Mouse (Mus musculus) intestine, embryonic 16.5 days (tissue): ENCODE measurements around the gene Polr3e. TPM values are rescaled to one million over a fixed set of nuclear protein-coding genes. Genes with fewer than 3 reads are reported as not detected.
"Not testable (repeated sequence)": the region's sequence is repeated elsewhere in the genome, so short reads cannot be mapped to it uniquely, and the experiment has no call there.

Experiments used
- ATAC-seq: fragments of 200-750 bp; cut with Nextera tagmentation; 2 replicates; pipeline ENCODE4 v1.8.0; 2017; ENCODE audit warnings: moderate TSS enrichment, moderate library complexity
- H3K27ac ChIP-seq: fragments of 300-500 bp; sonication (generic); 2 replicates; pipeline ENCODE4 v1.5.1; 2014; ENCODE audit warnings: mild to moderate bottlenecking, low read length
- H3K27me3 ChIP-seq: fragments of 300-500 bp; sonication (generic); replicated peaks from 2 replicates; pipeline ENCODE4 v1.6.1; 2014; ENCODE audit warnings: low read length, control low read depth, mixed read lengths; ENCODE audit not compliant: control insufficient read depth, insufficient read depth
- H3K36me3 ChIP-seq: fragments of 300-500 bp; sonication (generic); 2 replicates; pipeline ENCODE4 v1.6.1; 2014; ENCODE audit warnings: low read length, control low read depth; ENCODE audit not compliant: control insufficient read depth, insufficient read depth
- H3K4me1 ChIP-seq: fragments of 300-500 bp; sonication (generic); 2 replicates; pipeline ENCODE4 v1.6.1; 2014; ENCODE audit warnings: low read length, control low read depth, mixed read lengths; ENCODE audit not compliant: control insufficient read depth, insufficient read depth
- H3K4me2 ChIP-seq: fragments of 300-500 bp; sonication (generic); 2 replicates; pipeline ENCODE4 v1.6.1; 2014; ENCODE audit warnings: low read depth, low read length, control low read depth
- H3K4me3 ChIP-seq: fragments of 300-500 bp; sonication (generic); 2 replicates; pipeline ENCODE4 v1.5.1; 2014; ENCODE audit warnings: mild to moderate bottlenecking, low read length
- H3K9ac ChIP-seq: fragments of 300-500 bp; sonication (generic); 2 replicates; pipeline ENCODE4 v1.6.1; 2014; ENCODE audit warnings: low read depth, low read length
- H3K9me3 ChIP-seq: fragments of 300-500 bp; sonication (generic); 2 replicates; pipeline ENCODE4 v1.6.1; 2016; ENCODE audit warnings: low read length, control low read depth; ENCODE audit not compliant: control insufficient read depth
- WGBS: fragments of 180-500 bp; shearing (Covaris S2); extraction: QIAGEN DNeasy Blood & Tissue Kit; methylation state at CpG from one replicate; pipeline ENCODE4 v1.1.7; 2014; 5-methylcytosine and 5-hydroxymethylcytosine counted together
- polyA plus RNA-seq: library from polyadenylated mRNA; unstranded; fragments of >200 nt; fragmentation: Nextera tagmentation; extraction: Ambion mirVana; gene quantifications from 2 replicates; pipeline ENCODE4 v1.2.1, GENCODE M21; 2015

Polr3e gene
- polyA plus RNA-seq, 1 experiment from 2014 or later, result 37.5 TPM

DNA sequence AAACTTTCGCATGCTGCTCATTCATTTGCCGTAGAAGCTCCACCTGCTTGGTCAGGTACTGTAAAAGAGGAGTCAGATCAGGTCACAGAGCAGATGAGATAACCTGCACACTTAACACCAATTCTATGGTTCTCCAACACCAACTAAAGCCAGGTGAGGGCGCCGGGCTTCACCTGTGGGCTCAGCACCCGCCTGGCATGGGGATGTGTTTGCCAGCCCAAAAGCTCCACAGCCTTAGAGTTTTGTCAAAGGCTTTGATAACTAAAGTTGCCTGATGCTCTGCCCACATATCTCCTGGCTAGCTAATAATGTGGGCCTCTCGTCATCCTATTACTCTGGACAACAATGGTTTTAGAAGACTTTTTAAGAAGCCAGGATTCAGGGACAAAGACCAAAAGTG, 43.1 kb downstream of the Polr3e start:
- 79% methylated on average over 6 of the region's 6 CpGs for WGBS
- Histone ChIP-seq H3K9me3 (no peaks in the 10 kb centered on the region), H3K4me1 (peaks cover 10% of the 10 kb centered on the region), H3K4me2 (no peak overlapping the region), H3K36me3 (0 out of 2 replicates have a peak, but pooled peaks cover 11% of the 10 kb centered on the region), H3K27ac (no peak overlapping the region), H3K27me3 (no peaks in the 10 kb centered on the region), H3K4me3 (no peak overlapping the region), H3K9ac (no peak overlapping the region)
- ATAC-seq, result peak; percentile 44; the same call in 1 of the 2 replicates

- H3K27me3 ChIP-seq, result no peaks in the 10 kb centered on the region
- H3K27ac ChIP-seq, result peak overlapping the region; percentile 45
- H3K36me3 ChIP-seq, result 0 out of 2 replicates have a peak, but pooled peaks cover 11% of the 10 kb centered on the region
- H3K4me3 ChIP-seq, result no peak overlapping the region
- H3K9me3 ChIP-seq, result no peaks in the 10 kb centered on the region
- no peak overlapping the region for H3K9ac ChIP-seq
- peak; percentile 89 for ATAC-seq
- H3K4me1 ChIP-seq, result peaks cover 10% of the 10 kb centered on the region
- 0 out of 2 replicates have a peak overlapping the region, but pooled peaks have one; percentile 17 for H3K4me2 ChIP-seq
- WGBS, result 55% methylated on average over 3 of the region's 3 CpGs
Measured at GRCm38 (mm10) chr7:120961893-120962292, 44.3 kb downstream of the Polr3e start.

DNA sequence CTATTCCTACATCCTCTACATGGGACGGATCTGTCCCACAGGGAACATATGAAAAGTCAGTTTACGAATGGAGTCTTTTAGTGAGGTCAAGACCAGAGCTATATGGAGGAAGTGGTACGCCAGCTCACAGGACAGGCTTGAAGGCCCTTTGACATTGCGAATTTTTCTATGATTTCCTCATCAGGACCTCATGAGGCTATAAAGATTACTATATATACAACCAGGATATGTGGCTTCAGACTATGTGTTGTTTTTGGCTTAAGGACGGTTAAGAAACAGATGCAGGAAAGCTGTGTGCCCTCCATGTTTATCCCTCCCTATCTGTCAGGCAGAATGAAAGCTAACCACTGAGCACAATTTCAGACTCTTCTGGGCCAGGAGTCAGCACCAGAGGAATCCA, 45.6 kb downstream of the Polr3e start:
- Histone ChIP-seq H3K4me1 (peaks cover 10% of the 10 kb centered on the region), H3K27ac (peak overlapping the region; percentile 37), H3K4me2 (no peak overlapping the region), H3K36me3 (peaks cover 9% of the 10 kb centered on the region; the same call in 1 of the 2 replicates), H3K9me3 (no peaks in the 10 kb centered on the region), H3K4me3 (no peak overlapping the region), H3K27me3 (no peaks in the 10 kb centered on the region), H3K9ac (no peak overlapping the region)
- 67% methylated on average over 5 of the region's 5 CpGs for WGBS
- ATAC-seq, result no peak

GRCm38 (mm10) chr7:120969221-120969620, 51.7 kb downstream of the Polr3e start:
- H3K27me3 ChIP-seq, result no peaks in the 10 kb centered on the region
- H3K36me3 ChIP-seq, result peaks cover 6% of the 10 kb centered on the region; the same call in 1 of the 2 replicates
- 62% methylated on average over 7 of the region's 7 CpGs for WGBS
- H3K4me2 ChIP-seq, result no peak overlapping the region
- 0 out of 2 replicates have a peak, but pooled peaks have one; percentile 50 for ATAC-seq
- H3K9me3 ChIP-seq, result no peaks in the 10 kb centered on the region
- H3K9ac ChIP-seq, result no peak overlapping the region
- peaks cover 5% of the 10 kb centered on the region; the same call in 1 of the 2 replicates for H3K4me1 ChIP-seq
- H3K4me3 ChIP-seq, result no peak overlapping the region
- no peak overlapping the region for H3K27ac ChIP-seq

- peaks cover 7% of the 10 kb centered on the region; the same call in 1 of the 2 replicates for H3K4me1 ChIP-seq
- H3K4me3 ChIP-seq, result no peak overlapping the region
- H3K9me3 ChIP-seq, result no peaks in the 10 kb centered on the region
- no peak overlapping the region for H3K9ac ChIP-seq
- ATAC-seq, result no peak
- no peaks in the 10 kb centered on the region for H3K27me3 ChIP-seq
- no peak overlapping the region for H3K4me2 ChIP-seq
- H3K27ac ChIP-seq, result no peak overlapping the region
- H3K36me3 ChIP-seq, result peaks cover 6% of the 10 kb centered on the region; the same call in 1 of the 2 replicates
- 88% methylated on average over 5 of the region's 5 CpGs for WGBS
Measured at GRCm38 (mm10) chr7:120970112-120970511, 52.6 kb downstream of the Polr3e start.

DNA sequence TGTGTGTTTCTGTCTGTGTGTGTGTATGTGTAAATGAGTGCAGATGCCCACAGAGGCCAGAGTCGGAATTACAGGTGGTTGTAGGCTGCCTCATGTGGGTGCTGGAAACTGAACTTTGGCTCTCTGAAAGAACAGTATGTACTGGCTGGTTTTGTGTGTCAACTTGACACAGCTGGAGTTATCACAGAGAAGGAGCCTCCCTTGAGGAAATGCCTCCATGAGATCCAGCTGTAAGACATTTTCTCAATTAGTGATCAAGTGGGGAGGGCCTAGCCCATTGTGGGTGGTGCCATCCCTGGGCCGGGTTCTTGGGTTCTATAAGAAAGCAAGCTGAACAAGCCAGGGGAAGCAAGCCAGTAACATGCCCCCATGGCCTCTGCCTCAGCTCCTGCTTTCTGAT, 54.9 kb downstream of the Polr3e start:
- not testable (repeated sequence) for ATAC-seq, H3K4me1 ChIP-seq, H3K36me3 ChIP-seq, H3K27ac ChIP-seq, H3K4me2 ChIP-seq, H3K4me3 ChIP-seq, H3K9ac ChIP-seq, H3K27me3 ChIP-seq, H3K9me3 ChIP-seq
- WGBS, result 83% methylated on average over 2 of the region's 2 CpGs

DNA sequence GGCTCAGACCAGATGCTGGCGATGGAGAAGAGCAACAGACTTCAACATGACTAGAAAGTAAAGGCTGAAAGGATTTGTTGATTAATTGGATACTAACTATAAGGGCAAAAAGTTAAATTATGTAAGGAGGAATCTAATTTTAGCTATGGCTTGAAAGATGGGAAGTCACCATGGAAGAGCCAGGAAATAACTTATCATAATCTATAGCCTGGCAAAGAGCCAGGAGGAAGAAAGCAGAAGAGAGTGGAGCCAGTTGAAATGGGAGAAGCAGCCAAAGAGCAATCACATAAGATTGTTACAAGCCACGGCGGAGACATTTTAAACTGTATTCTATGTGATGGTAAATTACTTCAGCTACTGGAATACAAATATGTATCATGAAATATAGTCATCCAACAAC, 56.5 kb downstream of the Polr3e start:
- H3K9me3 ChIP-seq, result no peaks in the 10 kb centered on the region
- H3K4me3 ChIP-seq, result no peak overlapping the region
- no peaks in the 10 kb centered on the region for H3K27me3 ChIP-seq
- H3K9ac ChIP-seq, result no peak overlapping the region
- WGBS, result 44% methylated on average over 3 of the region's 3 CpGs
- peaks cover 17% of the 10 kb centered on the region; the same call in 1 of the 2 replicates for H3K4me1 ChIP-seq
- H3K4me2 ChIP-seq, result no peak overlapping the region
- peak; percentile 12; the same call in 1 of the 2 replicates for ATAC-seq
- peak overlapping the region; percentile 43; the same call in 1 of the 2 replicates for H3K27ac ChIP-seq
- H3K36me3 ChIP-seq, result no peaks in the 10 kb centered on the region

GRCm38 (mm10) chr7:120977063-120977462, 59.5 kb downstream of the Polr3e start:
- Histone ChIP-seq H3K27ac (no peak overlapping the region; the same call in 1 of the 2 replicates), H3K4me2 (no peak overlapping the region), H3K9ac (no peak overlapping the region), H3K9me3 (no peaks in the 10 kb centered on the region), H3K27me3 (no peaks in the 10 kb centered on the region), H3K4me1 (peaks cover 24% of the 10 kb centered on the region), H3K36me3 (no peaks in the 10 kb centered on the region), H3K4me3 (no peak overlapping the region)
- ATAC-seq, result peak; percentile 17; the same call in 1 of the 2 replicates
- 42% methylated on average over 7 of the region's 7 CpGs for WGBS

DNA sequence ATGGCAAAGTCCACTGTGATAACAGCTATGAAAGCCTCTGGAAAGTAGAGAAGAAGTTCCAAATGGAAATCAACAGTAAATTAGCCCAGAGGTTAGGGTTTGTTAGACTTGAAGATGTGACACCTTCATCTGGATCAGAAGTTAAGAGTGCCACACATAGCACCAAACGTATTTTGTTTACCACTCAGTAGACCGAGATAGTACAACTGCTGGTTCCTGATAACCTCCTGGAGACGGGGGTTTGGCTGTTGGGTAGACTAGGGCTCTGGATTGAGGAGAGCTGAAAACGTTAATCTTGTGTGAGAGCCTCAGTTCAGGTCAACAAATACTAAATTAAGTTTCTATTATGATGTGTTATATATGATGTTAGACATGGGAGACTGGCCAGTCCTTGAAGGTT, 62.5 kb downstream of the Polr3e start:
- WGBS, result 66% methylated on average over 4 of the region's 4 CpGs
- ATAC-seq, result no peak
- H3K27ac ChIP-seq, result peak overlapping the region; percentile 59; the same call in 1 of the 2 replicates
- peaks cover 19% of the 10 kb centered on the region for H3K4me1 ChIP-seq
- H3K9ac ChIP-seq, result no peak overlapping the region
- H3K27me3 ChIP-seq, result no peaks in the 10 kb centered on the region
- H3K36me3 ChIP-seq, result no peaks in the 10 kb centered on the region
- H3K9me3 ChIP-seq, result no peaks in the 10 kb centered on the region
- H3K4me3 ChIP-seq, result no peak overlapping the region
- 0 out of 2 replicates have a peak overlapping the region, but pooled peaks have one; percentile 2 for H3K4me2 ChIP-seq
